Mouse (Mus musculus): ENCODE results near the gene Kcnn3. TPM values are rescaled to one million over a fixed set of nuclear protein-coding genes. Genes with fewer than 3 reads are reported as not detected.

The Kcnn3 gene
- polyA plus RNA-seq, 1 experiment, result 13.8 TPM

- DNase-seq (ENCODE audit: low read depth), result peak; percentile 53
- no peak for TF ChIP-seq CTCF (IDR thresholded peaks at IDR 0.05; ENCODE audit: borderline replicate concordance, extremely low read depth, insufficient read depth, insufficient read length)
- TF ChIP-seq POLR2A (IDR thresholded peaks at IDR 0.05; ENCODE audit: borderline replicate concordance, extremely low read depth, insufficient read depth, insufficient read length, poor library complexity, severe bottlenecking), result no peak
Observed at GRCm38 (mm10) chr3:89546951-89547350, 27.0 kb downstream of the Kcnn3 start.

DNA sequence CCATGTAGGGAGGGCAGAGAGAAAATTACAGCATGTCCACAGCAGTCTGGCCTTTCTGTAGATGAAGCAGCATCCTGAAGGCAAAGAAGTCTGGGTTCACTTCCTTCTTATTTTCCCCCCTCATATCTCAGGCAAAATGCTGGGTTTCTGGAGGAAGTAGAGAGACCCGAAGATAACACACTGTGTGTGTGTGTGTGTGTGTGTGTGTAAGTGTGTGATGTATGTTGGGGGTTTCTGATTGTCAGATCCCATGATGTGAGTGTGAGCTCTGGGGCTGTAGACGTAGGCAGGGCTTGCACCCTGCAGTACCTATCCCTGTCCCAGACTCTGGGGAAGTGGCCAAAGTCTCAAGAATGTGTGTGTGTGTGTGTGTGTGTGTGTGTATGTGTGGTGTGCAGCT, 28.8 kb downstream of the Kcnn3 start:
- DNase-seq (ENCODE audit: low read depth), result no peak
- TF ChIP-seq POLR2A (IDR thresholded peaks at IDR 0.05; ENCODE audit: borderline replicate concordance, extremely low read depth, insufficient read depth, insufficient read length, poor library complexity, severe bottlenecking) (no peak), CTCF (IDR thresholded peaks at IDR 0.05; ENCODE audit: borderline replicate concordance, extremely low read depth, insufficient read depth, insufficient read length) (no peak)

GRCm38 (mm10) chr3:89549488-89549887, 29.5 kb downstream of the Kcnn3 start:
- no peak for DNase-seq (ENCODE audit: low read depth)
- TF ChIP-seq POLR2A (IDR thresholded peaks at IDR 0.05; ENCODE audit: borderline replicate concordance, extremely low read depth, insufficient read depth, insufficient read length, poor library complexity, severe bottlenecking) (no peak), CTCF (IDR thresholded peaks at IDR 0.05; ENCODE audit: borderline replicate concordance, extremely low read depth, insufficient read depth, insufficient read length) (no peak)

- DNase-seq (ENCODE audit: low read depth), result peak; percentile 62
- TF ChIP-seq POLR2A (IDR thresholded peaks at IDR 0.05; ENCODE audit: borderline replicate concordance, extremely low read depth, insufficient read depth, insufficient read length, poor library complexity, severe bottlenecking) (no peak), CTCF (IDR thresholded peaks at IDR 0.05; ENCODE audit: borderline replicate concordance, extremely low read depth, insufficient read depth, insufficient read length) (no peak)
Observed at GRCm38 (mm10) chr3:89551880-89552279, 31.9 kb downstream of the Kcnn3 start.

GRCm38 (mm10) chr3:89553432-89553831, 33.5 kb downstream of the Kcnn3 start:
- no peak for TF ChIP-seq CTCF (IDR thresholded peaks at IDR 0.05; ENCODE audit: borderline replicate concordance, extremely low read depth, insufficient read depth, insufficient read length)
- TF ChIP-seq POLR2A (IDR thresholded peaks at IDR 0.05; ENCODE audit: borderline replicate concordance, extremely low read depth, insufficient read depth, insufficient read length, poor library complexity, severe bottlenecking), result no peak
- DNase-seq (ENCODE audit: low read depth), result no peak

DNA sequence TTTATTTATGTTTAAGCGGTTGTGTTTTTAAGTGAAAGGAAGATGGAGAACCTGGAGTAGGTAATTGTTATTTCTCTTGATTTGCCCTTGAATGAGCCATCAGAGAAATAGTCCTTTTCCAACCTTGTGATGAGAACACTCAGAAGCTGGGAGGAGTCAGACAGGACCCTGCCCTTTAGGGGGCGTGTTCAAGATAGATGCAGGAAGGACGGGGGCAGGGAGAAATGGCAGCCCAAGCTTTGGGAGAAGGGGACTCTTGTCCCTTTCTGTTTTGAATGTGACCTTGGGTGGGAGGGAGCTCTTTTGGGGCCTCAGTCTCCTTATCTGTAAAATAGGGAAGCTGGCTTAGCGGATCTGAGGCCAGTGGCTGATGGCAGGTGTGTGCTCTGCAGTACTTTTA, 34.0 kb downstream of the Kcnn3 start:
- TF ChIP-seq POLR2A (IDR thresholded peaks at IDR 0.05; ENCODE audit: borderline replicate concordance, extremely low read depth, insufficient read depth, insufficient read length, poor library complexity, severe bottlenecking) (no peak), CTCF (IDR thresholded peaks at IDR 0.05; ENCODE audit: borderline replicate concordance, extremely low read depth, insufficient read depth, insufficient read length) (no peak)
- no peak for DNase-seq (ENCODE audit: low read depth)

- no peak for DNase-seq (ENCODE audit: low read depth)
- TF ChIP-seq CTCF (IDR thresholded peaks at IDR 0.05; ENCODE audit: borderline replicate concordance, extremely low read depth, insufficient read depth, insufficient read length) (no peak), POLR2A (IDR thresholded peaks at IDR 0.05; ENCODE audit: borderline replicate concordance, extremely low read depth, insufficient read depth, insufficient read length, poor library complexity, severe bottlenecking) (no peak)
Observed at GRCm38 (mm10) chr3:89554587-89554986, 34.6 kb downstream of the Kcnn3 start.

DNA sequence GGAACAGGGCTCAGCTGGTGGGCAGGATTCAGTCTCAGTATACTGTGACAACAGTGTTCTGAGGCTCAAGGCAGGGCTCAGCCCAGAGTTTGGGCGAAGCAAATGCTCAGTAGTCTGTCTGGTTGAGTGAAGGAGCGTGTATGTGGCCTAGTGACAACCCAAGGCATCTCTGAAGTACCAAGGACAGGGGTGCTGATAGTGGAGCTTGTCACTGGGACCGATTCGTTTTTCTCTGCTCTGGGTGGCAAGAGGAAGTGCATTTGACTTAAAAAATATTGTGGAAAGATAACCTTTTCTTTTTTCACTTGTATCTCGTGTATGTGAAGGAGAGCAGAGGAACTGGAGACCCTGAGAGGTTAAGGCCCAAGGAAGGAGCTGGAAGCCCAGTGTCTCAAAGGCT, 37.8 kb downstream of the Kcnn3 start:
- no peak for DNase-seq (ENCODE audit: low read depth)
- TF ChIP-seq CTCF (IDR thresholded peaks at IDR 0.05; ENCODE audit: borderline replicate concordance, extremely low read depth, insufficient read depth, insufficient read length) (no peak), POLR2A (IDR thresholded peaks at IDR 0.05; ENCODE audit: borderline replicate concordance, extremely low read depth, insufficient read depth, insufficient read length, poor library complexity, severe bottlenecking) (no peak)

- TF ChIP-seq POLR2A (IDR thresholded peaks at IDR 0.05; ENCODE audit: borderline replicate concordance, extremely low read depth, insufficient read depth, insufficient read length, poor library complexity, severe bottlenecking) (no peak), CTCF (IDR thresholded peaks at IDR 0.05; ENCODE audit: borderline replicate concordance, extremely low read depth, insufficient read depth, insufficient read length) (no peak)
- peak; percentile 93 for DNase-seq (ENCODE audit: low read depth)
Observed at GRCm38 (mm10) chr3:89558972-89559910, 39.3 kb downstream of the Kcnn3 start.

DNA sequence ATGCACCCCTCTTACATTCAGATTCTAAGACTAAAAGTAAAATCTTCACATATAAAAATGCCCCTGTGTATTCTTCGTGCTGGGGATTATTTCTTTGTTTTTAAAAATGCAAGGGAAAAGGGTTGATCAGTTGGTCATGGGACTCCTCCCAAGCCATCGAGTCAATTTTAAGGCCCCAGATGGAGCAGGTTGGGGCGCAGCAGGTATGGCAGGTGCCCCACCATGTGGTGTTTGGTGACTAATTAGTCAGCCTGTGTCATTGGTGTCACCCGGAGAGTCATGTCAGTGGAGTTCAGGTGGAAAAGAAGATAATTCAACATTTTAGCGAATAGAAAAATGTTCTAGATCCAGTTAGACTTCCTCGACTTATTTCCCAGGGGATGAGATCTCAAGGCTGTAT, 41.4 kb downstream of the Kcnn3 start:
- DNase-seq (ENCODE audit: low read depth), result no peak
- no peak for TF ChIP-seq CTCF (IDR thresholded peaks at IDR 0.05; ENCODE audit: borderline replicate concordance, extremely low read depth, insufficient read depth, insufficient read length)
- TF ChIP-seq POLR2A (IDR thresholded peaks at IDR 0.05; ENCODE audit: borderline replicate concordance, extremely low read depth, insufficient read depth, insufficient read length, poor library complexity, severe bottlenecking), result no peak

DNA sequence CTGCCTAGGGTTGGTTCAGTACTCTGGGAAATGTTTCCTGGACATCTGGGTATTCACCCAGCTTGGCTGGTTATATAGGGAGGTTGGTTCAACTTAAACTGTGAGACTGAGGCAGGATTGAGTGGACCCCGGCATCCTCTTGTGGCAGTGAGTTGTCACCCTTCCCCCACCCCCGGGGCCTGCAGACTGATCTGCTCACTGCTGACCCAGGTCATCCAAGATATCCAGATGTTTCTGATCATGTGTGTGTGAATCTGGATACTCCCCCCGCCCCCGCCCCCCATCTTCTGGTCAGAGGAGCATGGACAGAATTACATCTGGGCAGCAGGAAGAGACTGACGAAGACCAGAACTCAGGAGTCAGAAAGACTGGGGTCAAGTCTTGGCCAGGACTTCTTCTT, 45.4 kb downstream of the Kcnn3 start:
- no peak for TF ChIP-seq CTCF (IDR thresholded peaks at IDR 0.05; ENCODE audit: borderline replicate concordance, extremely low read depth, insufficient read depth, insufficient read length)
- no peak for TF ChIP-seq POLR2A (IDR thresholded peaks at IDR 0.05; ENCODE audit: borderline replicate concordance, extremely low read depth, insufficient read depth, insufficient read length, poor library complexity, severe bottlenecking)

DNA sequence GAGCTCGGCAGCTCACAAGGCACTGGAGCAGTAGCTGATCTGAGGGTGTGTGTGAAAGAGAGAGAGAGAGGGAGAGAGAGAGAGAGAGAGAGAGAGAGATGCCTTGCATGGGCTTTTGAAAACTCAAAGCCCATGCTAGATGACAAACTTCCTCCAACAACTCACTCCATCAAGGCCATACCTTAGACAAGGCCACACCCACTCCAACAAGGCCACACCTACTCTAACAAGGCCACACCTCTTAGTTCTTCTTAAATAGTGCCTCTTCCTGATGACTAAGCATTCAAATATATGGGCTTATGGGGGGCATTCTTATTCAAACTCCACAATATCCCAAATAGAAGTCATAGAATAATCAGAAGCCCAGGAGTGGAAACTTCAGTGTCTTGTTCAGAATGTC, 49.1 kb downstream of the Kcnn3 start:
- TF ChIP-seq POLR2A (IDR thresholded peaks at IDR 0.05; ENCODE audit: borderline replicate concordance, extremely low read depth, insufficient read depth, insufficient read length, poor library complexity, severe bottlenecking), result no peak
- TF ChIP-seq CTCF (IDR thresholded peaks at IDR 0.05; ENCODE audit: borderline replicate concordance, extremely low read depth, insufficient read depth, insufficient read length), result no peak

More for the DNA sequence above, 45.4 kb downstream of the Kcnn3 start:
- DNase-seq (ENCODE audit: low read depth), result no peak

More for the DNA sequence above, 49.1 kb downstream of the Kcnn3 start:
- no peak for DNase-seq (ENCODE audit: low read depth)
